Mouse (Mus musculus): ENCODE results near the gene Vamp8.

Vamp8 gene

DNA sequence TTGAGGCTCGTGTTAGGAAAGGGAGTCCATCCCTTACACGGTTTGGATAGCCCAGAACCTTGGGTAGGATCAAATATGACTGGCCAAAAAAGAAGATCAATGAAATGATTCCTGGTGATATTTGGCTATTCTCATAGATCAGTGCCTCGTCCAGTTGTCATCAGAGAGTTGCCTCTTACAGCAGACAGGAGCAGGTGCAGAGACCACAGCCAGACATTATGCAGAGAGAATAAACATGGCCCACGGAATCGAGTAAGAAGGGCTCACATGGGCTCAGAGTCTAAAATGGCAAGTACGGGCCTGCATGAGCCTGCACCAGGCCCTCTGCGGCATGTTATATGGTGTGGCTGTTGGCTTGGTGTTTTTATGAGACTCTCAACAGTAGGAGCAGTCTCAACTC lies 14.9 kb upstream of the Vamp8 start:
- DNase-seq (ENCODE audit: low read depth, low spot score) = no peak

DNA sequence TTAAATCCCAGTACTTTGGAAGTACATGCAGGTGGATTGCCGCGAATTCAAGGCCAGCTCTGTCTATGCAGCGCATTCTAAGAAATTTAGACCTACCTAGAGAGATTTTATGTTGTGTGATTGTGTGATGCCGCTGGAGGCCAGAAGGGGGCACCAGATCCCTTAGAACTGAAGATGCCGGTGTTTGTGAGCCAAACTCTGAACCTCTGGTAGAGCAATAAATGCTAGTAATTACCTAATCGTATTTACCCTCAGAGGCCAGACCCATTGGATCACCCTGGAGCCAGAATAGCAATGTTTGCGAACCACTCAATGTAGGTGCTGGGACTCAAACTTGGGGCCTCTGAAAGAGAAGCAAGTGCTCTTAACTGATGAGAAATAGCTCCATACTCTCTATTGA lies 11.4 kb upstream of the Vamp8 start:
- DNase-seq (ENCODE audit: low read depth, low spot score) = peak; percentile 75

DNA sequence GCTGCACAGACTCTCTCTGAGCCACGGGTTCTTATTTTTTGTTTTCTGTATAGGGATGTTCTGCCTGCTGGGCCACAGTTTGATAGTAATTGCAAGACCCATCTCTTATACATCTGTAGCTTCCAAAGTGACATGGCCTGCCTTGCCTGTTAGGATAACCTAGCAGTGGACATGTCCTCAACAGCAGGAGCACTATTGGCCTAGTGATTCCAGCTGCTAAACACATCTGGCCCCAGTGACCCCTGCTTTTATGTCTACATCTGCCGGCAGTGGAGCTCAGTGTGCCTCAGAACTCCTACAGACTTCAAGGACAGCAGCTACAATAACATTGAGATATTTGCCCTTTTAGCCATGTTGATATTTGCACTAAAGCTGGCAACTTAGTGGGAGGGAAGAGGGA lies 9.5 kb upstream of the Vamp8 start:
- no peak for DNase-seq (ENCODE audit: low read depth, low spot score)

DNA sequence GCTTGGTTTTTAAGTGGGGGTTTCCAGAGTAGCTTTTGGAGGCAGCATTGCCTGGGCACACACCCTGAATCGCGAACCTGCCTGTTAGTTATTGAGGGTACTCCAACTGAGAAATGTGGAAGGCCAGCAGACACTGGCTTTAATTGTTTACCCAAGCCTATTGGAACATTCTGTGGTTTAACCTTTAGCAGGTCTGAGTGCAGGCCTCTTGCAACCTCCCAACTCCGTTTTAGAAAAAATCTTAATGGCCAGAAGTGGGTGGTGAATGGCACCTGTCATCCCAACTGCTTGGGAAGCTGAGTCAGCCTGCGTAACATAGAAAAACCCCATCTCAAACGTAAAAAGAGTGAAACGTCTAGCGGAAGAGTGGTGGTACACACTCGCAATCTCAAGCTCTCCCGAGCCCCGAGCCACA lies 6.3 kb upstream of the Vamp8 start:
- DNase-seq (ENCODE audit: low read depth, low spot score) = no peak

DNA sequence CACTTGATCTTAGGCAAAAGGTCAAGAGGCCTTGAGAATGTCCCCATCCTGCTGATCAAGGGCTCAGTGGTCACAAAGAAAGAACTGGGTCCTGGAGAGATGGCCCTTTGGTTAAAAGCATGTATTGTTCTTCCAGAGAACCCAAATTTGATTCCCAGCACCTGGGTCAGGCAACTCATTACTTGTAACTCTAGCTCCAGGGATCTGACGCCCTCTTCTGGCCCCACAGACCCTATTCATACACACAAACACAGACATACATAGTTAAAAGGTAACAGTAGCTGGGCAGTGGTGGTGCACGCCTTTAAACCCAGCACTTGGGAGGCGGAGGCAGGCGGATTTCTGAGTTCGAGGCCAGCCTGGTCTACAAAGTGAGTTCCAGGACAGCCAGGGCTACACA lies 1.8 kb upstream of the Vamp8 start:
- DNase-seq (ENCODE audit: low read depth, low spot score) = no peak

DNA sequence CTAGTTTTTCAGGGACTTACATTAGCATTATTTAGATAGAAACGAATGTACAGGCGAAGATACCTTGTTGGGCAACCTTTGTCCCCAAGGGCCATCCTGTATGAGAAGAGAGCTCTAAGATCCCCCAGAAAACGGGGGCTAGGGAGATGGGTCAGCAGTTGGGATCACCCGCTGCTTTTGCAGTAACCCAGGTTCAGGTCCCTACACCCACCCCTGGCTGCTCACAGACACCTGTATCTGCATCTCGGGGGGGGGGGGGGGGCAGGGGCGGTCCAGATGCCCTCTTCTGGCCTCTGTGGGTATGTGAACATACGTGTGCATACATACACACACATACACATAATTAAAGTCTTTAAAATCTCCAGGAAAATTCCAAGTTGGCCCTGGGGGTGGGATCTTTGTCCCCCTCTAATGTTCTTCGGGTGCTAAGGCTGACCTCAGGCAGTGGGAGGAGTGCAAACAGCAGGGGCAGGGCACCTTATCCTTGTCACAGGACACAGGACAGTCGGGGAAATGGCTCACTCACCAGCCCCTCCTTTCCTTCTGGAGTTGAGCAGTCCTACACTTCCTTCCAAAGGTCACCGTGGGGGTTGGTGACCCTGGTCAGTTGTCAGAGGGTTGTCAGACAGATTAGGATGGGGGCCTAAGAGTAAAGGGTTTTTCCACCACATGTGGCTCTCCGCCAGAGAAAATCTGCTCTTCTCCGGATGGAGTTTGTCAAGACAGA lies 455 bp upstream of the Vamp8 start:
- DNase-seq (ENCODE audit: low read depth, low spot score) = peak; percentile 61

DNA sequence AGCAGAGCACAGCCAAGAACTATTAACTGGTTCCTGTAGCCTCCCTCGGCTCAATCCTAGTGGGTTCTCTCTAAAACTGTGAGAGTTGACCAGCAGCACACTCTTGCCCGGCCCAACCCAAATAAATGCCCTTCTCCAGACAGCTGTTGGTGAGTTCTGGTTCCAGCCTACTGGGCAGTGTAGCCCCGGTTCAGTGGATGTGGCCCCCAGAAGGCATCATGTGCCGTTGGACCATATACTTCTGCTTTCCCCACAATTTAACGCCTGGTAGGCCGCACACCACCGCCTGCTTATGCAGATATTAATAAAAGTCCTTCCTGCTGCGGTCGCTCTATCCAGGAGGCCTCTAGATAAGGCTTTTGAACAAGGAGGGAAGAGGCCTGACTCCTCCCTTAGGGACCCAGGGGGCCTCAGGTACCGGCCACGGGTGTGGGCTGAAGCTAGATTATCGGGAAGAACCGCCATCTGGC lies 997 bp downstream of the Vamp8 start:
- peak; percentile 34 for DNase-seq (ENCODE audit: low read depth, low spot score)

DNA sequence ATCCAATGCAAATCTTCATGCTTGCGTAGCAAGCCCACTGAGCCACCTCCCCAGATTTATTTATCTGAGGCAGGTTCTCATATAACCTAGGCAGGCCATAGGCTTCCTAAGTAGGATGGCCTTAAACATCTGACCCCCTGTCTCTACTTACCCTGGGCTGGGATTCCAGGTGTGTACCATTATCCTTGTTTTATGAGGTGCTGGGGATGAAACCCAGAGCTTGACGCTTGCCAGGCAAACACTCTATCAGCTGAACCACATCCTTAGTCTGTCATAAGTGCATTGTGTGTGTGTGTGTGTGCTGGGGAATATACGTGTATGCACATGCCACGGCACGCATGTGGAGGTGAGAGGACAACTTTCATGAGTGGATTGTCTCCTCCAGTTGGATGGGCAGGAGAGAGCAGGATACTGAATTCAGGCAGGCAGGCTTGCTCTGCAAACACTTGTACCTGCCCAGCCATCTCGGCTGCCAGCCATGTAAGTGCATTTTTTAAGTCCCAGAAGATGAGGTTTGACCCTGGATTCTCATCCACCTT lies 1.6 kb downstream of the Vamp8 start:
- DNase-seq (ENCODE audit: low read depth, low spot score) = no peak

DNA sequence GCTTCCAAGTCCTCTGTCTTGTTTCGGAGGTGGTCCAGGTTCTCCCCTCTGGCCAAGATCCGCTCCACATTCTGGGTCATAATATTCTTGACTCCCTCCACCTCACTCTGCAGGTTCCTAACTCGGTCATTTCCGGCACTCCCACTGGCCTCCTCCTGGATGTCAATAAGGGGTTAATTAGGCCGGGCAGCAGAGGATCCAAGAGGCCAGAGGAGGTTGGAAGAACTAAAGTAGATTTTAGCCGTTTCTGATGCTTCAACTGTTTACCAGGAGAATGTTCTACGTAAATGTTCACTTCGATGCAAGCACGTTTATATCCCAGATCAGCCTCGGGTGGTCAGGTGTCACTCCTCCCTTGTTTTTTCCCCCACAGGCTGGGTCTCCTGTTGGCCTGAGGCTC lies 2.2 kb downstream of the Vamp8 start:
- DNase-seq (ENCODE audit: low read depth, low spot score) = no peak

DNA sequence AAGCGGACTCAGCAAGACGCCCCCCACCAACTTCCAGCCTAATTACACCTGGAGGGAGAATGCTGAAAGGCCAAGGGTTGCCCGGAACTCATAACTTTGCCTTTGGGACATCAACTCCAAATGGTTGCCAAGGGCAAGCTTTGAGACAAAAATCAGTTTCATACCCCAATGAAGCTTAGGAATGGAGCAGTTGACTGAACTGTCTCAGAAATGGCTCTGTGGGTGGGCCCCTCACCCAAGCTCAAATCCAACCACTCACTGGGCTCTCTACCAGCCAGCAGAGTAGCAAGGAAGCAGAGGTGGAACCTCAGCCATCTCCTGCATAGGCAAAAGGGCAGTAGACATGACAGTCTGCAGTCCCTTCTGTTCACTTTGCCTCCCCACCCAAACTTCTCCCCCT lies 2.7 kb downstream of the Vamp8 start:
- no peak for DNase-seq (ENCODE audit: low read depth, low spot score)

DNA sequence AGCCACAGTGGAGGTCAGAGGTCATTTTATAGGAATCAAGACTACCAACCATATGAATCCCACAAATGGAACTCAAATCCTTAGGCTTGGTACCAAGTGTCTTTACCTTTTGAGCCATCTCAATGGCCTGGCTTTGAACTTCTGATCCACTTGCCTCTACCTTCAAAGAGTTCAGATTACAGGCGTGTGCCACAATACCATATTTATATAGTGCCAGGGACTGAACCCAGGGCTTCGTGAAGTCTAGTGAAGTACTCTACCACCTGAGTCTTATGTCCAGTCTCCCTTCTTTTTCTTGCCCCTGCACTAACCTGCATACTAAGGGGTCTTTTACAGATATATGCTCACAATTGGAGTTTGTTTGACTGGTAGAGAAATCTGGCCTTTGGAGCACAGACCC lies 3.9 kb downstream of the Vamp8 start:
- DNase-seq (ENCODE audit: low read depth, low spot score) = no peak

DNA sequence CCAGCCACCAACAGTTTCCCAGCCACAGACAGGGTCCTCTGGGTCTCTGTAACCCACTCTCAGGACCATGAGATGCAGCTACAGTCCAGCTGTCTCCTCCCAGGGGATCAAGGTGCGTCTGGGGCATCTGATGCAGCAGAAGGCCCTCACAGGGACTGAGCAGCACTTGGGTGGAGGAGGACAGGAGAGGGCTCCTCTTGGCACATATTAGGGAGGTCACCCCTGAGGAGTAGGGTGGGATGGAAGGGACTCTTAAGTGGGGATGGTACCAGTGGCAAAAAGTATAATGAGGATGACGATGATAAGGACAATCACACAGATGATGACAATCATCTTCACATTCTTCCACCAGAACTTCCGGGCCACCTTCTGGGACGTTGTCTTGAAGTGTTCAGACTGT lies 5.2 kb downstream of the Vamp8 start:
- no peak for DNase-seq (ENCODE audit: low read depth, low spot score)

DNA sequence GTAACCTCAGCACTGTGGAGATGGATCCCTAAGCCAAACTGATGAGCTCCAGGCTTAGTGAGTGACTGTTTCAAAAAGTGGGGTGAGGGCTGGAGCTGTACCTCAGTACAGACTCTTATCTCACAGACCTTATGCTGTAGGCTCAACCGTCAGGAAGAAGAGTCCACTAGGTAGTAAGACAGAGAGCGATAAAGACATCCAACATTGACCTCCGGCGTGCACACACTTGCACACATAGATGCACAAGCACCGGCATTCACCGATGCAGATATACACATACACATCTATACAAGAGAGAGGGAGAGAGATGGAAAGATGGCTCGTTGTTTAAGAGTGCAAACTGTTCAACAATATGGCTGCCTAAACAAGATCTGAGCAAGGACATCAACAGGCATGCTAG lies 6.6 kb downstream of the Vamp8 start:
- no peak for DNase-seq (ENCODE audit: low read depth, low spot score)

DNA sequence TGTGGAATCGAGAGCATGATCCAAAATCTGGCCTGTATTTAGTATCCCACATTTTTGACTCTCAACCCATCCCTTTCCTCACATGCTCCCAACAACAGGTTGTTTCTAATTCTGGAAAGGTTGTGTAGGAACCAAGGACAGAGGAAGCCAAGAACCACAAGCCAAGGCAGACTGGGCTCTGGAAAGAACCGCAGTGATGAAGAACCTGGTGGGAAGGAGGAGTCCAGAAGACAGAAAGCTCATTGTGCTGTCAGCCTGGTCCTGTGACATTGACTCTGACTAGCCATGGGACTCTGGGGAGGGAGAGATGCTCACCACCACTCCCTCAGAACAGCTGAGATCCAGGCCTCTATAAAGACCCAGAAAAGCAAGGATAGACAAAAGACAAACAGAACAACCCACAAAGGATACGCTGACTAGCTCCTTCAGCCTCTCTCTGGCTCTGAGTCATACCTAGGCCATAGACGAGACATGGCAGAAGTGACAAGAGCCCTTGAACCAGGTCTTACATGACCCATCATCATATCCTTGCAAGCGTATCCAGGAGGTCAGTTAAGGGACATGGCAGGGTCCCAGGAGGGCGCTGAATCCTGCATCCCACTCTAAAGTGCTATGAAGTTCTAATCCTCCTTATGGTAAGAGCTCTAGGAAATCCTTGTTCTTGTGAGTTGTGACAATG lies 7.2 kb downstream of the Vamp8 start:
- no peak for DNase-seq (ENCODE audit: low read depth, low spot score)

DNA sequence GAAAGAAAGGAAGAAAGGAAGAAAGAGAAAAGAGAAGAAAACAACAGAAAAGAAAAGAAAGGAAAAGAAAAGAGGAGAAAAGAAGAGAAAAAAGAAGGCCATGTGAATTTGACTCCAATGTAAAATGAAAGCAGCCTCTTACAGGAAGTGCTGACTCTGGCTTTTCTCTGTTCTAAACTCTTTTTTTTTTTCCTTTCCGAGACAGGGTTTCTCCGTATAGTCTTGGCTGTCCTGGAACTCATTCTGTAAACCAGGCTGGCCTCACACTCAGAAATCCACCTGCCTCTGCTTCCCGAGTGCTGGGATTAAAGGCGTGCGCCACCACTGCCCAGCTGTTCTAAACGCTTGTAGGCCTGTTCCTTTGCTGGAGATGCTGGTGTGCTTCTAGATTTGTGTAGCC lies 8.0 kb downstream of the Vamp8 start:
- peak; percentile 49 for DNase-seq (ENCODE audit: low read depth, low spot score)

DNA sequence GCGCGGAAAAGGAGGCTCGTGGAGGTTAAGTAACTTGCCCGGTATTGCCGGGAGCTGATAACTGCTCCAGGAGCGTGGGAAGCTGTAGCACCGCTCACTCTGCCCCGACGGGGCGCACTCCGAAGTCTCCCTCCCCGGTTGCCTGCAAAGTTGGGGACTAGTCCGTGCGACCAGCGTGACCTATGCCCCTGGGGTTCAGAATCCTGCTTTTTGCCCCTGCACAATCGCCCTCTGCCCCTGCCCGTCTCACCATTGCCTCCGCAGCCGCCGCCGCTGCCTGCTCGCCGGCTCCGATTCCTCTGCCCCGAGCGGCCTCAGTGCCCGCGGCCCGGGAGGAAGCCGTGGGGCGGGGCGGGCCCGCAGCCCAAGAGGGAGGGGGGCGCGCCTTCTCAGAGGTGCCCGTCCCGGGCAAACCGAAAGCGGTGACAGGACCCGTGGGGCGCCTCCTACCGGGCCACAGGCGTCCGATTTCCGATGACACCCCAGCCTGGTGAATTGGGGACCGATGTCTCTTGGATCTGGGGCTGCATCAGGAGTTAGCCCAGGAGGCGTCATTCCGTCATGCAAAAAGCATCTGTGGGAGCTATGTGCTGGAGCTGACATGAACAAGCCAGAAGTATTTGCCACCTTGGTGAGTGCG lies 10.3 kb downstream of the Vamp8 start, which contains the start of gene Vamp5:
TSS of gene Vamp5 (minus strand) at position 338 of the 640 bp plus-strand sequence.
- peak; percentile 91 for DNase-seq (ENCODE audit: low read depth, low spot score)

DNA sequence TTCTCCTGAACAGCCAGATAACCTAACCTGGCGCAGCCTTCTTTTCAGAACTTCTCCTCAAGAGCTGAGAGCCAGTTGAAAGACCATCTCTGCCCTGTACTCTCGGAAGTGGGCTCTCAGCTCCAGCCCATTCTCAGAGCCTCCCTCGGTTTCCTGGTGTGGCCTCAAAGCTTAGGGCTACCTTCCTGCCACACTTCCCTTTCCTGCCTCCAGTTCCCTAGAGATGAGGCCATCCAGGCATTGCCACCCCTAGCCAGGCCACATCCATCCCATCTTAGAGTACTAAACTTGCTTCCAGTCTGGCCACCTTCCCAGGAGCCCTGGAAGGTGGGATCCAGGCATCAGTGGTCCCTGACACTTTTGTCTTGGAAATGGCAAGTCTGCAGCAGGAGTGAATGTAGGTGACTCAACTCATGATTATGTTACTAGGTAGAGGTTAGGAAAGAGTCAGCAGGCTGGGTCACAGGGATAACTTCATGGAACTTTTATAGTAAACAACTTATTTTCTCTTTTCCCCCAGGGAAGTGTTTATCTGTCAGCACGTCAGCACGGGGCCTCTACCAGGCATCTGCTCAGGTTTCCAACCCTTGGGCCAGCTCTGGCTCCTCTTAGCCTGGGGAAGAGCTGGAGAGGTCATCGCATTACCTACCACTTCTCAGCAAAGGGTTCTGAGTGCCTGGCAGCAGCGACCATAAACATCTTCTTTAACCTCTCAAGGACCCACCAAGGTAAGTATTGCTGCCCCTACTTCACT lies 10.9 kb downstream of the Vamp8 start:
- DNase-seq (ENCODE audit: low read depth, low spot score) = no peak

DNA sequence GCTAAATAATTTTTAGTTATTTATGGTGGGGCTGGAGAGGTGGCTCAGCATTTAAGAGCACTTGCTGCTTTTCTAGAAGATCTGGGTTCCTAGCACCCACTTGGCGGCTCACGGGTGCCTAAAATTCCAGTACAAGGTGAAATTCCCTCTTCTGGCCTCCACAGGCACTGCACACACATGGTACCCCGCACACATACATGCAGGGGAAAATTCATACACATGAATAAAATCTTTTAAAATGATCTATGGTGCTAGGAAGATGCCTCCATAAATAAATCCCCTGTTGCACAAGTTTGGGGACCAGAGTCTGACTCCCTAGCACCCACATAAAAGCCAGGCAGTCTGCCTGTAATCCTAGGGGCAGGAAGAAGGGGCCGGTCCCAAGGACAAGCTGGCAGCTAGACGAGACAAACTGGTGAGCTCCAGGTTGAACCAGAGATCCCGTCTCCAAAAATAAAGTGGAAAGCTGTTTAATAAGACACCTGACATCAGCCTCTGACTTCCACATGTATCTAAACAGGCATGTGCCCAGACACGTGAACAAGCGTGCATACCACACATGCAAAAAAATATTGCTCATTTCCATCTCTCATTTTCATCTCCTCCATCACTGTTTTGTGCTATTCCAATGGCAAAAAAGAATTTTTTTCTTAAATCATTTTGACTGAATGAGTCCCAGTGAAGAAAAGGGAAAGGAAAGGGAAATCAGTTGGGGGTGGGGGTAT lies 11.8 kb downstream of the Vamp8 start:
- DNase-seq (ENCODE audit: low read depth, low spot score) = no peak

DNA sequence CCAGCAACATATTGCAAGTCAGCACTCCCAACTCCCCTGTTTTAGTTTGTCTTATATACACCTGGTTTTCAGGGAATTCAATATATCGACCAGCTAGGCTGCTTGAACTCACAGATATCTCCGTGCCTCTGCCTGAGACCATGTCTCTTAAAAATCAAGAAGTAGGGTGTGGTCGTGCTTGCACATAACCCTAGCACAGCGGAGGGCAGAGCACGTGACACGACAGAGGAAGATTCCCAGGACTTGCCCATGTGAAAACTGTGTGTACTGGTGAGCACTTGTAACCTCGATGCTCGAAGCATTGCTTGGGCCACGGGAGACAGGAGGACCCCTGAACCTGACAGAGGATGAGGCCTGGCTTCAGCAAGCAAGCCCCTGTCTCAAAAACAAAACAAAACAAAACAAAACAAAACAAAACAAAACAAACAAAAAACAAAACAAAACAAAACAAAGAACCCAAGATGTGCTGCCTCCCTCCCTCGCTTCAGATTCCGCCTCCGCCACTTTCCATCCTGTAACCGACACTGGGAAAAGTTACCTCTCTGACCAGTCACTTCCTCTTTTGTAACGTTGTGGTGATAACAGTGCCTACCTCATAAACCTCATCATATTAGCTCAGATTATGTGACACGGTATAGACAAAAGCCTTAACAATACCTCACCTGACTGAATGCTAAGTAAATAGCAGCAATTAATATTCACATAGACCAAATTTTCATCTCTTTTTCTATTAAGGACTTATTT lies 15.5 kb downstream of the Vamp8 start:
- peak; percentile 60 for DNase-seq (ENCODE audit: low read depth, low spot score)

DNA sequence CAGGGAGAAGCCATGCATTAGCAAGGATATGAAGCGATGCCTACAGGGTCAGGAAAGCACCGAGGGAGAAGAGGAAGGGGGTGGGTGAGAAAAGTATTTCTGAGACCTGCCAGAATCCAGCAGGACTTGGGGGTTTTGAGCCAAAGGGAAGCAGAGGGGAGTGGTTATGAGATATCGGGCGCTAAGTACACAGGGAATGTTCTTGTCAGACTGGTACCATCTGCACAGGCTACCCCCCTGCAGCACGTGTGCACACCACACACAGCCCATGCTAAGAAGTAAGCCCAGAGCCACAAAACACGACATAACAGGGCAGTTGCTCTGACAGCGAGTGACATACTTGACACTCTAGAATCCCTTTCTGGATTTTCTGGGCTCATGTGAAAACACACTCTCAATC lies 16.3 kb downstream of the Vamp8 start:
- no peak for DNase-seq (ENCODE audit: low read depth, low spot score)
